Mouse (Mus musculus): ENCODE measurements around the gene Pbx4. TPM values are rescaled to one million over a fixed set of nuclear protein-coding genes. Genes with fewer than 3 reads are reported as not detected.

Gene Pbx4
- polyA plus RNA-seq, 1 experiment from 2014 or later, result 59.7 TPM

DNA sequence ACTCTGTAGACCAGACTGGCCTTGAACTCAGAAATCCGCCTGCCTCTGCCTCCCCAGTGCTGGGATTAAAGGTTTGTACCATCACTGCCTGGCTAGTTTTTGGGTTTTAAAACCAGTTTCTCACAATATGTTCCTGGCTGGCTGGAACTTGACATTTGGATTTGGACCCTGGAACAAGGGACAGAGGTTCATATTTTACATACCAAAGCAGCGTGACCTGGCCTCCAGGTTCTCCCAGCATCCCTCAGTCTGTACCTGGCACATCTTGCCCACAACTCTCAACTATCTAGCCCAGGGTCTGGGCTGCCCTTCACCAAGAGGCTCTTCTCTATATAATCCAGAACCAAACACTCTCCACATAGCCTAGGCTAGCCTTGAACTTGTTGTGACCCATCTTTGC, 67.6 kb downstream of the Pbx4 start:
- no peak for DNase-seq (ENCODE audit: low spot score)
- peak overlapping the region; percentile 99; the same call in 1 of the 2 replicates for H3K4me2 ChIP-seq (replicated peaks)
- H3K27ac ChIP-seq, result no peak overlapping the region
- 95% methylated on average over 2 of the region's 2 CpGs for WGBS
- H3K36me3 ChIP-seq (replicated peaks; ENCODE audit: control insufficient read depth, insufficient read depth), result peaks cover 4% of the 10 kb centered on the region; the same call in 1 of the 2 replicates
- ATAC-seq (ENCODE audit: low FRiP score), result no peak
- no peak overlapping the region for H3K9ac ChIP-seq
- no peak overlapping the region for H3K4me3 ChIP-seq (replicated peaks; ENCODE audit: low read length)
- no peaks in the 10 kb centered on the region for H3K9me3 ChIP-seq (ENCODE audit: control insufficient read depth, low read length)
- peaks cover 25% of the 10 kb centered on the region for H3K4me1 ChIP-seq (replicated peaks; ENCODE audit: control insufficient read depth, insufficient read depth, low read length)
- H3K27me3 ChIP-seq (ENCODE audit: control insufficient read depth, insufficient read depth, low read length), result no peaks in the 10 kb centered on the region

DNA sequence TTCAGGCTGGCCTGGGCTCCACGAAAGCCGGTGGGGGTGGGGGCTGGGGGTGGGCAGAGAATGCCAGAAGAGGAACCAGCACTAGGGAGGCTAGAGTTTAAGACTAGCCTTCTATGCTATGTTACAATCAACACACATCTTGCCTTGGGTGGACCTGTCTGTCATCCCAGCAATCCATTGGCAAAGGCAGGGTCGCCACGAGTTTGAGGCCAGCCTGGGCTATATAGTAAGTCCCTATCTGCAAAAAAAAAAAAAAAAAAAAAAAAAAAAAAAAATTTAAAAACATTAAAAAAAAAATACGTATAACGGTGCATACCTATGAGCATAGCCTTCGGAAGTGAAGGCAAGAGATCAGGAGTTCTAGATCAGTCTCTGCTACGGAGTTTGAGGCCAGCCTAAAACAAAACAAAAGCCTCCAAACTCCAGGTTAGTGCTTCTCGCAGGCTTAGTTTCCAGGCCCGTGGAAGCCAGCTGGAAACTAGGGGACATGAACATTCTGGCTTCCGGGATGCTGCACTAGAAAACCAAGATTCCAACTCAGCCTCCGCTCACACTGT, 68.7 kb downstream of the Pbx4 start:
- H3K36me3 ChIP-seq (replicated peaks; ENCODE audit: control insufficient read depth, insufficient read depth), result peaks cover 4% of the 10 kb centered on the region; the same call in 1 of the 2 replicates
- ATAC-seq (ENCODE audit: low FRiP score), result peak; percentile 5; the same call in 1 of the 2 replicates
- 19% methylated on average over 12 of the region's 12 CpGs for WGBS

DNA sequence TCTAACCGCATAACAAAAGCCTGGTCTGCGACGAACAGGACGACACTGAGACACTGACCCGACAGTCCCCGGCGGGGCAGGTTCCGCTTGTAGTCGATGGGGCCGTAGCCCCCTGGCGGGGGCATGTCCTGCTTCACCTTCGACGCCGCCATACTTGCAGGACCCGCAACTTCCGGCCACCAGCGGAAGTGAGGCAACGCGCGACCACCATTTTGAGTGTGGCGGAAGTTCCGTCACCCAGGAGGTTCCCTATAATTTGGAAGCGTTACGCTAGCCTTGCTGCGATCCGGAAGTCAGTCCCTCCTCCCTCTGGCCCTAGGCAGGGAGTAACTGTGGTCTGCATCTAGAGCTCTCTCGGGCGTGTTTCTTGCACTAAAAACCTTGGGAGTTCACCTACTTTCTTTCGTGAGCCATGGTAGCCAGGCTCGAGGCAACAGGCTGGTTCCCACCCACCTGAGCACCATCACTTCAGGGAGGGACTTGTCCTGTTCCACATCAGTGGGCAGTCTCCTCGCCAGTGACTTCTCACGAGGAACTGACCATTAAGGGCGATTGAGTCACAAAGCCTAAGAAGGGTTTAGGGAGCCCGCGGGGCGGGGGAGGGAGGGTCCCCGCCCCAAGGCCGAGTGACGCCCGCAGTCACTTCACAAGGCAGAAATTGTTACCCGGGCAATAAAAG, 69.3 kb downstream of the Pbx4 start:
- H3K27ac ChIP-seq, result peak overlapping the region; percentile 93
- 2% methylated on average over 41 of the region's 41 CpGs for WGBS
- H3K4me2 ChIP-seq (replicated peaks), result peak overlapping the region; percentile 99
- peaks cover 25% of the 10 kb centered on the region for H3K4me1 ChIP-seq (replicated peaks; ENCODE audit: control insufficient read depth, insufficient read depth, low read length)
- H3K36me3 ChIP-seq (replicated peaks; ENCODE audit: control insufficient read depth, insufficient read depth), result no peaks in the 10 kb centered on the region
- H3K9ac ChIP-seq, result peak overlapping the region; percentile 77
- peak; percentile 75 for ATAC-seq (ENCODE audit: low FRiP score)
- DNase-seq (ENCODE audit: low spot score), result peak; percentile 93
- H3K9me3 ChIP-seq (ENCODE audit: control insufficient read depth, low read length), result no peaks in the 10 kb centered on the region
- no peaks in the 10 kb centered on the region for H3K27me3 ChIP-seq (ENCODE audit: control insufficient read depth, insufficient read depth, low read length)
- peak overlapping the region; percentile 80 for H3K4me3 ChIP-seq (replicated peaks; ENCODE audit: low read length)

More for the DNA sequence above, 68.7 kb downstream of the Pbx4 start:
- Histone ChIP-seq H3K27ac (peak overlapping the region; percentile 93), H3K4me2 (replicated peaks) (peak overlapping the region; percentile 99), H3K27me3 (ENCODE audit: control insufficient read depth, insufficient read depth, low read length) (no peaks in the 10 kb centered on the region), H3K4me3 (replicated peaks; ENCODE audit: low read length) (peak overlapping the region; percentile 80), H3K4me1 (replicated peaks; ENCODE audit: control insufficient read depth, insufficient read depth, low read length) (peaks cover 25% of the 10 kb centered on the region), H3K9me3 (ENCODE audit: control insufficient read depth, low read length) (no peaks in the 10 kb centered on the region), H3K9ac (peak overlapping the region; percentile 77)
- no peak for DNase-seq (ENCODE audit: low spot score)

DNA sequence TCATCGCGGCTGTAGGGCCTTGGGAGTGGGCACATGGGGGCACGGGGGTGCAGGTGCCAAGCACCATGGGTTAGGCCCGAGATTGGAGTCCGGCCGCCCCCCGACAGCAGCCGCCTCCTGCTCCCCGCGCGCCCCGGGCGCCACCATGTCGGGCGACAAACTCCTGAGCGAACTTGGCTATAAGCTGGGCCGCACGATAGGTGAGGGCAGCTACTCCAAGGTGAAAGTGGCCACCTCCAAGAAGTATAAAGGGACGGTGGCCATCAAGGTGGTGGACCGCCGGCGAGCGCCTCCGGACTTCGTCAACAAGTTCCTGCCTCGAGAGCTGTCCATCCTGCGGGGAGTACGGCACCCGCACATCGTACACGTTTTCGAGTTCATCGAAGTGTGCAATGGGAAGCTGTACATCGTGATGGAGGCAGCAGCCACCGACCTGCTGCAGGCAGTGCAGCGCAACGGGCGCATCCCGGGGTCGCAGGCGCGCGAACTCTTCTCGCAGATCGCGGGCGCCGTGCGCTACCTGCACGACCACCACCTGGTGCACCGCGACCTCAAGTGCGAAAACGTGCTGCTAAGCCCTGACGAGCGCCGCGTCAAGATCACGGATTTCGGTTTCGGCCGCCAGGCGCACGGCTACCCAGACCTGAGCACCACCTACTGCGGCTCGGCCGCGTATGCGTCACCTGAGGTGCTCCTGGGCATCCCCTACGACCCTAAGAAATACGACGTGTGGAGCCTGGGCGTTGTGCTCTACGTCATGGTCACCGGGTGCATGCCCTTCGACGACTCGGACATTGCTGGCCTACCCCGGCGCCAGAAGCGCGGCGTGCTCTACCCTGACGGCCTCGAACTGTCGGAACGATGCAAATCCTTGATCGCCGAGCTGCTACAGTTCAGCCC, 70.1 kb downstream of the Pbx4 start, which contains the start of the genes Tssk6, Ndufa13 and Yjefn3:
Gene Tssk6 (plus strand): TSS at position 22 of the 900 bp plus-strand sequence.
Gene Ndufa13 (minus strand): TSS at position 396 of the 900 bp plus-strand sequence.
Gene Yjefn3 (minus strand): TSS at position 550 of the 900 bp plus-strand sequence.
- ATAC-seq (ENCODE audit: low FRiP score) (peak; percentile 46), DNase-seq (ENCODE audit: low spot score) (no peak)
- Histone ChIP-seq H3K27me3 (ENCODE audit: control insufficient read depth, insufficient read depth, low read length) (no peaks in the 10 kb centered on the region), H3K4me1 (replicated peaks; ENCODE audit: control insufficient read depth, insufficient read depth, low read length) (peaks cover 25% of the 10 kb centered on the region), H3K4me2 (replicated peaks) (peak within 1 kb of the TSS; percentile 99), H3K27ac (peak within 1 kb of the TSS; percentile 93), H3K9ac (peak within 1 kb of the TSS; percentile 77), H3K36me3 (replicated peaks; ENCODE audit: control insufficient read depth, insufficient read depth) (peaks cover 4% of the 10 kb centered on the region; the same call in 1 of the 2 replicates), H3K9me3 (ENCODE audit: control insufficient read depth, low read length) (no peaks in the 10 kb centered on the region), H3K4me3 (replicated peaks; ENCODE audit: low read length) (peak within 1 kb of the TSS; percentile 80)
- WGBS, result 3% methylated on average over 89 of the region's 89 CpGs

DNA sequence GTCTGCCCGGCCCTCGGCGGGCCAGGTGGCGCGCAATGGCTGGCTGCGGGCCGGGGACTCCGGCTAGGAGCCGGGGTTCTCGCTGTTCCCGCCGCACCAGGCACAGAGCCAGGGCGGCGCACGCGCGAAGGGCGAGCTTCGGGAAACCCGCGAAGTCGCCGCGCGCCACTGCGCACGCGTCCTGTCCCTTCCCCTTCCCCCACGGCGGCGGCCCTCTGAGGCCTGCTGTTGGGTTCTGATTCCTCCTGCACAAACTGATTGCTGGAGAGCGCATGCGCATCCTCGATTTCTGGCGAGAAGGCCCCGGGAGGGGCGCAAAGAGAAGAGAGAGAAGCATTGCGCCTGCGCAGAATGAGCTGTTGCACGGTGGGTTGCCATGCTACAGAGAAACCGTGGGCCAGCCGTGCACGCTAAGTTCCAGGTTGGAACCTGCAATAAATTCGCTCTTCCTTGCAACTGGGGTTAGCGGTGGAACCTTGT, 70.8 kb downstream of the Pbx4 start:
- H3K36me3 ChIP-seq (replicated peaks; ENCODE audit: control insufficient read depth, insufficient read depth), result peaks cover 11% of the 10 kb centered on the region; the same call in 1 of the 2 replicates
- WGBS, result 2% methylated on average over 42 of the region's 45 CpGs
- peak; percentile 90 for ATAC-seq (ENCODE audit: low FRiP score)
- peak; percentile 100 for DNase-seq (ENCODE audit: low spot score)
- no peaks in the 10 kb centered on the region for H3K27me3 ChIP-seq (ENCODE audit: control insufficient read depth, insufficient read depth, low read length)
- H3K9ac ChIP-seq, result peak overlapping the region; percentile 65
- H3K4me1 ChIP-seq (replicated peaks; ENCODE audit: control insufficient read depth, insufficient read depth, low read length), result peaks cover 25% of the 10 kb centered on the region
- peak overlapping the region; percentile 99 for H3K4me2 ChIP-seq (replicated peaks)
- H3K9me3 ChIP-seq (ENCODE audit: control insufficient read depth, low read length), result no peaks in the 10 kb centered on the region
- H3K27ac ChIP-seq, result peak overlapping the region; percentile 87
- H3K4me3 ChIP-seq (replicated peaks; ENCODE audit: low read length), result peak overlapping the region; percentile 80

DNA sequence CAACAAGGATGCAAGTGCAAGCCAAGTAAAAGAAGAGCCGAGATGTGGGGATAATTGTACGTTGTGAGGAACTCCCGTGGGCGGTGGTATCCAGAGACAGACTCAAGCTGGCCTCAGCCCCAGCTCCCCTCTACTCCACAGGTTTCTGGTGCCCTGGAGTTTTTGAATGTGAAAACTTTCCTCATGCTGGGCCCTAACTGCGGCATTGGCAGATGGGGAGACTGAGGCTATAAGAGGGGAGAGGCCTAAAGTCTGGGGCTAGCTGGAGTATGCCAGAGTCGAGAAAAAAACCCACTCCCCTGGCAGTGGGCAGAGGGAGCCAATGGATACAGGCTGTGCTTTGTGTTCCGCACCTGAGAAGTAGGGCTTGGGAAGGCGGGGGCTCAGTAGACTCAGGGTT, 71.8 kb downstream of the Pbx4 start:
- no peak overlapping the region for H3K9ac ChIP-seq
- peaks cover 20% of the 10 kb centered on the region; the same call in 1 of the 2 replicates for H3K36me3 ChIP-seq (replicated peaks; ENCODE audit: control insufficient read depth, insufficient read depth)
- ATAC-seq (ENCODE audit: low FRiP score) (no peak), DNase-seq (ENCODE audit: low spot score) (no peak)
- H3K27ac ChIP-seq, result no peak overlapping the region
- H3K4me2 ChIP-seq (replicated peaks), result peak overlapping the region; percentile 99
- 79% methylated on average over 8 of the region's 8 CpGs for whole genome bisulfite sequencing
- no peaks in the 10 kb centered on the region for H3K27me3 ChIP-seq (ENCODE audit: control insufficient read depth, insufficient read depth, low read length)
- H3K4me3 ChIP-seq (replicated peaks; ENCODE audit: low read length), result no peak overlapping the region
- H3K9me3 ChIP-seq (ENCODE audit: control insufficient read depth, low read length), result no peaks in the 10 kb centered on the region
- peaks cover 25% of the 10 kb centered on the region for H3K4me1 ChIP-seq (replicated peaks; ENCODE audit: control insufficient read depth, insufficient read depth, low read length)

DNA sequence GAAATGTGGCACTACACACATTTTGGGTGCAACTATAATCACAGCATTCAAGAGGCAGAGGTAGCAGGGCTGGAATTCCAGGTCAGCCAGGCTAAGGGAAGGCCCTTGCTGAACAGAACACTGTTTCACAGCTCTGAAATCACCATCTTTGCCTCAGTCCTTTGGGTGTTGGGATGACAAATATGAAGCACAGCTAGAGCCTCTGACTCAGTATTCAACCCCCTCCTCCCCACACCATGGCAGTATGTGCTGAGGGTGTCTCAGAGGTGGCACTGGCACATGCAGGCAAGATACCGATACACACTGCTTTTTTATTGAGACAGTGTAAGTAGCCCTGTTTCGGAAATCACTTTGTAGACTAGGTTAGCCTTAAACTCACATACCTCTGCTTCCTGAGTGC, 74.0 kb downstream of the Pbx4 start:
- Histone ChIP-seq H3K27ac (no peak overlapping the region), H3K4me2 (replicated peaks) (no peak overlapping the region), H3K4me3 (replicated peaks; ENCODE audit: low read length) (no peak overlapping the region), H3K36me3 (replicated peaks; ENCODE audit: control insufficient read depth, insufficient read depth) (peaks cover 40% of the 10 kb centered on the region), H3K27me3 (ENCODE audit: control insufficient read depth, insufficient read depth, low read length) (no peaks in the 10 kb centered on the region), H3K9me3 (ENCODE audit: control insufficient read depth, low read length) (no peaks in the 10 kb centered on the region), H3K9ac (no peak overlapping the region), H3K4me1 (replicated peaks; ENCODE audit: control insufficient read depth, insufficient read depth, low read length) (peaks cover 13% of the 10 kb centered on the region)
- 93% methylated on average over 2 of the region's 2 CpGs for WGBS
- DNase-seq (ENCODE audit: low spot score) (no peak), ATAC-seq (ENCODE audit: low FRiP score) (no peak)

DNA sequence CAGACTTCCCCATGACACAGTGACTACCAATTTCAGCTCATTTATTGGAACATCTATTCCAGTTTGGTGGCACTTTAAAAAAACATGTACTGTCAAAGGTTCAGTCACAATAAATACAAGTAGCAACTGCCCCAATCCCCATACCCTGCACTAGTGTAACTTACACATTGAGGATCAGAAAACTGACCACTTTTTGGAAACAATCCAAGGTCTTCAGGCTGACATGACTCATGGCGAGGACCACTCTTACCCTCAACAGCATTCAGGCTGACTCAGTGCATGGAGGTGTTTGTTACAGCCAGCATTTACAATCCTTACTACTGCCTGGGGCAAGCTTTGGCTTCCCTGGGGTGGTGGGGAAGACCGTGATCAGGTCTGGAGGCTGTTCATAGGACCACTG, 74.8 kb downstream of the Pbx4 start:
- no peak overlapping the region for H3K4me2 ChIP-seq (replicated peaks)
- 91% methylated on average over 2 of the region's 2 CpGs for WGBS
- no peak for DNase-seq (ENCODE audit: low spot score)

More for the DNA sequence above, 74.8 kb downstream of the Pbx4 start:
- no peak overlapping the region for H3K27ac ChIP-seq
- H3K9ac ChIP-seq, result no peak overlapping the region
- H3K4me3 ChIP-seq (replicated peaks; ENCODE audit: low read length), result no peak overlapping the region
- no peaks in the 10 kb centered on the region for H3K27me3 ChIP-seq (ENCODE audit: control insufficient read depth, insufficient read depth, low read length)
- H3K4me1 ChIP-seq (replicated peaks; ENCODE audit: control insufficient read depth, insufficient read depth, low read length), result peaks cover 10% of the 10 kb centered on the region
- no peak for ATAC-seq (ENCODE audit: low FRiP score)
- no peaks in the 10 kb centered on the region for H3K9me3 ChIP-seq (ENCODE audit: control insufficient read depth, low read length)
- peaks cover 49% of the 10 kb centered on the region for H3K36me3 ChIP-seq (replicated peaks; ENCODE audit: control insufficient read depth, insufficient read depth)
